ENCODE assay signal across 8 mouse cellular contexts in the genomic region with DNA sequence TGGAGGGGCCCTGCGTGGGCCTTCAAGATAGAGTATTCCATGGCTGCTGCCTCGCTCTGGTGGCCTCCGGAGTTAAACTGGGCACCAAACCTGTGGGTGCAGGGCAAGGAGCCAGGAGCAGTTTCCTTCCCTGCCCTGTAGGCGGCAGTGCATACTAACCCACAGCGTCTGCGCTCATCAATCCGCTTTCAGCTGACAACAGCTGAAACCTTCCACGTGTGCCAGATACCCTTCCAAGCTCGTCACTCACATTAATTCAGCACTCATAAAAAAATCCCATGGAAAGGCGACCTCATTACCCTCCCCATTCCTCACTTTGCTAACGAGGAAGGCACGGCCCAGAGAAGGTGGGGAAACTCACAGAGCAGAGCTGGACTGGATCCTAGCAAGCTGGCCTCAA. TPM values are rescaled to one million over a fixed set of nuclear protein-coding genes. Genes with fewer than 3 reads are reported as not detected.
DNase-seq lines count a peak whose midpoint lies in the region; ATAC-seq and TF ChIP-seq lines count a peak whose summit lies in the region.
"Had no signal": no experiment of that assay in that cellular context is flagged by ENCODE, and none has a peak within 500 bp of the region (broad histone marks: within the 10 kb centered on the region; RNA-seq: fewer than 3 reads in every experiment).

No protein-coding gene starts in this region.

- no peak overlapping the region for H3K4me2 ChIP-seq in lung, embryonic 16.5 days (ENCODE audit: low read depth, low read length)
- H3K4me2 ChIP-seq: limb, embryonic 12.5 days had no signal

- no peaks in the 10 kb centered on the region for H3K4me1 ChIP-seq in ES-Bruce4 (ENCODE audit: control insufficient read depth, insufficient read depth, low read length)
- H3K4me1 ChIP-seq in lung, embryonic 16.5 days (replicated peaks; ENCODE audit: control insufficient read depth, insufficient read depth, low read length) = peaks cover 4% of the 10 kb centered on the region; the same call in 1 of the 2 replicates

- DNase-seq in adipocyte (ENCODE audit: low spot score) = peak; percentile 72
- DNase-seq in embryo, embryonic 9.5 days (ENCODE audit: extremely low spot score) = peak; percentile 70
- DNase-seq in heart, postnatal 14 days = peak; percentile 78 to 83
- DNase-seq in large intestine, adult 2 months (ENCODE audit: low read depth, low spot score) = peak; percentile 42
- peak; percentile 71 for DNase-seq in right cerebral cortex, adult 18-20 months

- intact Hi-C loops in heart, postnatal 14 days (cut with DNase I) = loop anchor here (1.0 to 10.0 kb wide), 3 partner anchors 50 to 603 kb away; a partner anchor contains a TSS

- H3K36me3 ChIP-seq in ES-Bruce4 (ENCODE audit: control insufficient read depth, insufficient read depth, low read length, poor library complexity, severe bottlenecking) = no peaks in the 10 kb centered on the region
- H3K36me3 ChIP-seq in lung, embryonic 16.5 days (ENCODE audit: control insufficient read depth, insufficient read depth, low read length) = no peaks in the 10 kb centered on the region

- no peaks in the 10 kb centered on the region for H3K27me3 ChIP-seq in ES-Bruce4 (ENCODE audit: control insufficient read depth, insufficient read depth, low read length, poor library complexity, severe bottlenecking)
- no peaks in the 10 kb centered on the region for H3K27me3 ChIP-seq in lung, embryonic 16.5 days (ENCODE audit: control insufficient read depth, insufficient read depth, low read depth, low read length)
- H3K27me3 ChIP-seq: limb, embryonic 12.5 days had no signal

- TF ChIP-seq EP300 in ES-Bruce4 (IDR thresholded peaks at IDR 0.05; ENCODE audit: insufficient read depth, low read depth, low read length) = no peak

- peak; percentile 95 for TF ChIP-seq CTCF in ES-Bruce4 (IDR thresholded peaks at IDR 0.05; ENCODE audit: low read depth, low read length)

- no peak overlapping the region for H3K4me3 ChIP-seq in ES-Bruce4 (ENCODE audit: low read depth, low read length)
- H3K4me3 ChIP-seq in lung, embryonic 16.5 days (ENCODE audit: low read length) = no peak overlapping the region
- H3K4me3 ChIP-seq: limb, embryonic 12.5 days had no signal

- peak; percentile 31; the same call in 1 of the 2 replicates for ATAC-seq in lung, embryonic 16.5 days (ENCODE audit: low read depth)

- no peak for TF ChIP-seq POLR2A in ES-Bruce4 (IDR thresholded peaks at IDR 0.05; ENCODE audit: insufficient read depth, low read length)

- H3K9me3 ChIP-seq in ES-Bruce4 (replicated peaks; ENCODE audit: control insufficient read depth, insufficient read depth, low read length, poor library complexity, severe bottlenecking) = no peaks in the 10 kb centered on the region
- no peaks in the 10 kb centered on the region for H3K9me3 ChIP-seq in lung, embryonic 16.5 days (ENCODE audit: control insufficient read depth, low read length)

- WGBS in large intestine, adult 2 months = 6% methylated on average over 12 of the region's 12 CpGs
- WGBS in lung, embryonic 16.5 days = 7% methylated on average over 12 of the region's 12 CpGs

- H3K27ac ChIP-seq in ES-Bruce4 (ENCODE audit: insufficient read depth, low read length) = no peak overlapping the region
- H3K27ac ChIP-seq in lung, embryonic 16.5 days (ENCODE audit: low read length) = no peak overlapping the region
- H3K27ac ChIP-seq: limb, embryonic 12.5 days had no signal

- no peak overlapping the region for H3K9ac ChIP-seq in ES-Bruce4 (ENCODE audit: low read depth, poor library complexity, severe bottlenecking)
- no peak overlapping the region for H3K9ac ChIP-seq in lung, embryonic 16.5 days (ENCODE audit: low read length)
- H3K9ac ChIP-seq: limb, embryonic 12.5 days had no signal

RNA-seq across cellular contexts. Expression of a gene that starts 21.2 kb away (rescaled TPM):
- polyA plus RNA-seq in ES-Bruce4 (2011; ENCODE audit: insufficient read depth, insufficient read length, low read depth, missing spikeins) = 0.34 and 0.38 TPM in 2 replicates
- total RNA-seq in heart, postnatal 14 days (2021) = 1 to 10 TPM; 7.0 to 7.4 TPM
- 1.6 and 2.5 TPM in 2 replicates for polyA plus RNA-seq in large intestine, adult 2 months (2012; rRNA removed)
- 3.9 and 4.0 TPM in 2 replicates for polyA plus RNA-seq in lung, embryonic 16.5 days (2015; fragmentation: Nextera tagmentation; extraction: Ambion mirVana)

RNA-seq across cellular contexts. Expression of a gene that starts 50.0 kb away (rescaled TPM):
- not detected in 2 replicates for polyA plus RNA-seq in ES-Bruce4 (2011; ENCODE audit: insufficient read depth, insufficient read length, low read depth, missing spikeins)
- not detected for total RNA-seq in heart, postnatal 14 days (2021)
- not detected in 2 replicates for polyA plus RNA-seq in large intestine, adult 2 months (2012; rRNA removed)
- polyA plus RNA-seq in lung, embryonic 16.5 days (2015; fragmentation: Nextera tagmentation; extraction: Ambion mirVana) = not detected in 2 replicates
- polyA plus RNA-seq: limb, embryonic 12.5 days had no signal
